Mouse (Mus musculus) cerebellum, adult 2 months (tissue): ENCODE measurements around the gene Smlr1. TPM values are rescaled to one million over a fixed set of nuclear protein-coding genes. Genes with fewer than 3 reads are reported as not detected.

Experiments
- DNase-seq, 2 experiments: peaks; one replicate each; pipeline ENCODE4 v3.0.0; 2021
- H3K27ac ChIP-seq: fragments of 200-500 bp; 2 replicates; pipeline ENCODE4 v1.5.1; 2012; ENCODE audit warnings: low read length, control low read depth, inconsistent platforms; ENCODE audit not compliant: insufficient read depth
- H3K27me3 ChIP-seq: fragments of 200-500 bp; 2 replicates; pipeline ENCODE4 v1.6.1; 2012; ENCODE audit warnings: inconsistent platforms, mild to moderate bottlenecking, low read length, moderate library complexity; ENCODE audit not compliant: control insufficient read depth, insufficient read depth
- H3K4me1 ChIP-seq: fragments of 200-500 bp; 2 replicates; pipeline ENCODE4 v1.6.1; 2011; ENCODE audit warnings: low read length; ENCODE audit not compliant: control insufficient read depth, insufficient read depth
- H3K4me3 ChIP-seq: fragments of 200-500 bp; replicated peaks from 2 replicates; pipeline ENCODE3; 2011; ENCODE audit warnings: mild to moderate bottlenecking, low read depth, low read length, control low read depth; ENCODE audit not compliant: insufficient read depth
- CTCF ChIP-seq: fragments of 200-500 bp; IDR thresholded peaks from 2 replicates; pipeline ENCODE4 v1.5.1; 2011; ENCODE audit warnings: low read depth, mild to moderate bottlenecking, control low read depth, low read length, moderate library complexity, borderline replicate concordance; ENCODE audit not compliant: insufficient read depth
- POLR2A ChIP-seq: fragments of 200-500 bp; IDR thresholded peaks from 2 replicates; pipeline ENCODE4 v1.6.1; 2011; ENCODE audit warnings: low read length, control low read depth, borderline replicate concordance; ENCODE audit not compliant: insufficient read depth
- WGBS: fragments of 180-500 bp; shearing (Covaris S2); methylation state at CpG from one replicate; pipeline ENCODE4 v1.1.7; 2018; 5-methylcytosine and 5-hydroxymethylcytosine counted together
- polyA plus RNA-seq: library from polyadenylated mRNA; depleted of rRNA; stranded (reverse); fragments of >200 nt; gene quantifications from 2 replicates; pipeline ENCODE4 v1.2.3, GENCODE M21; 2012

The Smlr1 gene
- polyA plus RNA-seq, 1 experiment, result not detected

GRCm38 (mm10) chr10:25539146-25539770 is 3.2 kb upstream of the Smlr1 start:
- H3K27me3 ChIP-seq, result no peaks in the 10 kb centered on the region
- H3K4me3 ChIP-seq, result no peak overlapping the region

GRCm38 (mm10) chr10:25538738-25539137 is 2.7 kb upstream of the Smlr1 start:
- DNase-seq, result no peak
- TF ChIP-seq POLR2A (no peak), CTCF (no peak)
- Histone ChIP-seq H3K27ac (no peak overlapping the region), H3K4me3 (no peak overlapping the region), H3K4me1 (no peaks in the 10 kb centered on the region), H3K27me3 (no peaks in the 10 kb centered on the region)
- WGBS, result 85% methylated on average over 1 of the region's 1 CpGs

More at GRCm38 (mm10) chr10:25539146-25539770, 3.2 kb upstream of the Smlr1 start:
- H3K4me1 ChIP-seq, result no peaks in the 10 kb centered on the region
- 72% methylated on average over 4 of the region's 4 CpGs for WGBS
- TF ChIP-seq POLR2A (no peak), CTCF (0 out of 2 replicates have a peak, but pooled peaks have one; percentile 12)
- H3K27ac ChIP-seq, result no peak overlapping the region
- DNase-seq, result peak in 1 of 2 experiments; percentile 20

- Histone ChIP-seq H3K4me1 (no peaks in the 10 kb centered on the region), H3K27ac (no peak overlapping the region), H3K27me3 (no peaks in the 10 kb centered on the region), H3K4me3 (no peak overlapping the region)
- TF ChIP-seq CTCF (no peak), POLR2A (no peak)
- 94% methylated on average over 6 of the region's 6 CpGs for WGBS
- no peak for DNase-seq
These were observed 554 bp upstream of the Smlr1 start for GRCm38 (mm10) chr10:25536621-25537020.

- Histone ChIP-seq H3K27ac (no peak overlapping the region), H3K4me1 (no peaks in the 10 kb centered on the region), H3K27me3 (no peaks in the 10 kb centered on the region), H3K4me3 (no peak overlapping the region)
- no peak for DNase-seq
- 92% methylated on average over 5 of the region's 5 CpGs for WGBS
- TF ChIP-seq CTCF, result no peak
- no peak for TF ChIP-seq POLR2A
These were observed 1.6 kb downstream of the Smlr1 start for GRCm38 (mm10) chr10:25534467-25534866.

GRCm38 (mm10) chr10:25533513-25534246 is 2.4 kb downstream of the Smlr1 start:
- no peak overlapping the region for H3K4me3 ChIP-seq
- no peak for TF ChIP-seq POLR2A
- TF ChIP-seq CTCF, result no peak
- no peak overlapping the region for H3K27ac ChIP-seq
- no peak for DNase-seq
- WGBS, result 88% methylated on average over 9 of the region's 9 CpGs
- no peaks in the 10 kb centered on the region for H3K27me3 ChIP-seq
- no peaks in the 10 kb centered on the region for H3K4me1 ChIP-seq

GRCm38 (mm10) chr10:25533105-25533504 is 3.0 kb downstream of the Smlr1 start:
- H3K4me3 ChIP-seq, result no peak overlapping the region
- H3K4me1 ChIP-seq, result no peaks in the 10 kb centered on the region
- DNase-seq, result no peak
- no peak for TF ChIP-seq POLR2A
- no peak for TF ChIP-seq CTCF
- no peak overlapping the region for H3K27ac ChIP-seq
- 40% methylated on average over 2 of the region's 2 CpGs for WGBS
- no peaks in the 10 kb centered on the region for H3K27me3 ChIP-seq

GRCm38 (mm10) chr10:25531335-25531734 is 4.7 kb downstream of the Smlr1 start:
- Histone ChIP-seq H3K27me3 (no peaks in the 10 kb centered on the region), H3K4me1 (no peaks in the 10 kb centered on the region), H3K27ac (no peak overlapping the region), H3K4me3 (no peak overlapping the region)
- TF ChIP-seq CTCF, result no peak
- no peak for TF ChIP-seq POLR2A
- no peak for DNase-seq
- WGBS, result 50% methylated on average over 13 of the region's 13 CpGs

- Histone ChIP-seq H3K27me3 (no peaks in the 10 kb centered on the region; the same call in 1 of the 2 replicates), H3K4me3 (no peak overlapping the region), H3K27ac (no peak overlapping the region), H3K4me1 (no peaks in the 10 kb centered on the region)
- WGBS, result 70% methylated on average over 3 of the region's 3 CpGs
- DNase-seq, result no peak
- no peak for TF ChIP-seq POLR2A
- TF ChIP-seq CTCF, result no peak
These were observed 8.9 kb downstream of the Smlr1 start for GRCm38 (mm10) chr10:25527126-25527525.
